Mouse (Mus musculus) brain, embryonic 14.5 days (tissue): ENCODE measurements at regions not wholly inside any gene's neighbourhood (a gene's known extent, or its start where the extent isn't known, plus 50 kb on each side); places are given as distances from the start of the nearest gene placed in this dataset.
A peak's percentile ranks its signal among the peaks of the same experiment; 100 is the strongest.

ENCODE experiments used
- DNase-seq: peaks from one replicate; pipeline ENCODE4 v3.0.0-alpha.2; 2011; ENCODE audit warnings: low read depth
- CTCF ChIP-seq: fragments of 200-500 bp; IDR thresholded peaks from 2 replicates; pipeline ENCODE4 v1.5.1; 2012; ENCODE audit warnings: inconsistent platforms, mild to moderate bottlenecking, moderate library complexity, borderline replicate concordance; ENCODE audit not compliant: insufficient read depth, insufficient read length; ENCODE audit errors: extremely low read depth
- POLR2A ChIP-seq: fragments of 200-500 bp; IDR thresholded peaks from 2 replicates; pipeline ENCODE4 v1.6.1; 2012; ENCODE audit warnings: mild to moderate bottlenecking, inconsistent platforms, borderline replicate concordance; ENCODE audit not compliant: poor library complexity, insufficient read depth, insufficient read length, severe bottlenecking; ENCODE audit errors: extremely low read depth

DNA sequence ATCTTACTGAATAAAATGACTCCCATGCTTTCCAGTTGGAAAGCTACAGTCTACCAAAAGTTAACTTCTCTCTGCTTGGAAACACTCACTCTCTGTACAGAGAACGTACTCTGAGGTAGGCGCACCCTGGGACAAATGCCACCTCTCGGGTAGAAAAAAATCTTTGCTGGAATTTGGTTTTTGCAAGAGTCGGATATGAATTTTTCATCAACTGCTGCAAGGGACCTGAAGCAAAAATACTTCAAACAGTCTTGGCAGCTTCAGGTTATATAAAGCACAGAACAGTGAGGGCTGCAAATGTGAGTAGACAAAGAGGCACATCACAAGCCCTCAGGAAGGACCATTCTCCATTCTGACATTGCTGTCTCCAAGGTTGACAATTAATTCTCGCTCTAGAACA is 535.4 kb upstream of the Fam84a start:
- TF ChIP-seq CTCF, result no peak
- TF ChIP-seq POLR2A, result no peak
- DNase-seq, result no peak

DNA sequence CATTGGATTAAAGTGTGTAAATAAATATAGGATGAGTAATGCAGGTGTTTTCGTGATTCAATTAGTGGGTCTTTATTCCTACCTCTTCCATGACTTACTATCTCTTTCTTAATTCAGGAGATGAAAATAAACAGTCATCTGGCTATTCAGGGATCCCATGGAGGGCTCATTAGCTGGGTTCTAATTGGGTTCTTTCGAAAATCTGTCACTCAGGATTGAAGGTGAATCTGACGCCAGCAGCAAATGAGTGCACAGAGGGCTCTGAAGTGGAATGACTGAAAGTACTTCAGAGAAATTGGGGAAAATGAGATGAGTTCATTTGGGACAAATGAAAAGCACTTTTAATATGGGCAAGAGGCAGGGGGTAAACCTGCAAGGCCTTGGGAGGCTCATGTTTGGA is 524.4 kb upstream of the Fam84a start:
- TF ChIP-seq POLR2A, result no peak
- TF ChIP-seq CTCF, result no peak
- peak; percentile 55 for DNase-seq

DNA sequence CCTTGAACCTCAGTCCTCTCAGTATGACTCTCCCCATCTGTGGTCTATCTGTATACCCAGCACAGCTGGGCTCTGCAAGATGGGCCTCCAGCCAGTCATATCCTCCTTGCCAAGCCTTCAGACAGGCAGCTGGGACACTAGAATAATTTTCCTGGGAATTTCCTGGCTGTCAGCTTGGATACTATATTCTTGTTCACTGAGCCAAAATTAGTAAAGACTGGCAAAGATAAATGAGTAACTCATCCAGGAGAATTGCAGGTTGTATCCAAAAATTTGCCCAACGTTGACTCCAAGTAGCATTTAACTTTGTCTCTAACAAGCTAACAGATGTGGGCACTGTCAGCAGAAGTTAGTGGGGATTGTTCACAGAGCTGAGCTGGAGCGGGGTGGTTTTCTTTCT is 514.1 kb upstream of the Fam84a start:
- DNase-seq, result peak; percentile 61

More for the DNA sequence above, 514.1 kb upstream of the Fam84a start:
- TF ChIP-seq POLR2A (no peak), CTCF (no peak)
